Mouse (Mus musculus) hematopoietic stem cell, adult 5-6 weeks (primary cell): ENCODE measurements around the gene Zc3h10. TPM values are rescaled to one million over a fixed set of nuclear protein-coding genes. Genes with fewer than 3 reads are reported as not detected.

ENCODE experiments used
- ATAC-seq, 2 experiments: fragments of 125-278 bp in 1 of 2; replicated peaks in 1 of 2; 2 replicates each; pipeline ENCODE4 v1.8.0; 2016 to 2017; ENCODE audit warnings: inconsistent platforms in 2 of 2, mild to moderate bottlenecking in 2 of 2, moderate number of reproducible peaks in 2 of 2, low read depth in 1 of 2, moderate TSS enrichment in 1 of 2; ENCODE audit not compliant: low FRiP score in 2 of 2, poor library complexity in 2 of 2, severe bottlenecking in 2 of 2, insufficient read depth in 1 of 2, low TSS enrichment in 1 of 2
- total RNA-seq: library from RNA; stranded (forward); fragments of 172-1452, 232-1000 nt; gene quantifications from 2 replicates; pipeline ENCODE4 v1.2.3, GENCODE M21; 2017

The Zc3h10 gene
- total RNA-seq, 1 experiment from 2014 or later, result 13.9 TPM

DNA sequence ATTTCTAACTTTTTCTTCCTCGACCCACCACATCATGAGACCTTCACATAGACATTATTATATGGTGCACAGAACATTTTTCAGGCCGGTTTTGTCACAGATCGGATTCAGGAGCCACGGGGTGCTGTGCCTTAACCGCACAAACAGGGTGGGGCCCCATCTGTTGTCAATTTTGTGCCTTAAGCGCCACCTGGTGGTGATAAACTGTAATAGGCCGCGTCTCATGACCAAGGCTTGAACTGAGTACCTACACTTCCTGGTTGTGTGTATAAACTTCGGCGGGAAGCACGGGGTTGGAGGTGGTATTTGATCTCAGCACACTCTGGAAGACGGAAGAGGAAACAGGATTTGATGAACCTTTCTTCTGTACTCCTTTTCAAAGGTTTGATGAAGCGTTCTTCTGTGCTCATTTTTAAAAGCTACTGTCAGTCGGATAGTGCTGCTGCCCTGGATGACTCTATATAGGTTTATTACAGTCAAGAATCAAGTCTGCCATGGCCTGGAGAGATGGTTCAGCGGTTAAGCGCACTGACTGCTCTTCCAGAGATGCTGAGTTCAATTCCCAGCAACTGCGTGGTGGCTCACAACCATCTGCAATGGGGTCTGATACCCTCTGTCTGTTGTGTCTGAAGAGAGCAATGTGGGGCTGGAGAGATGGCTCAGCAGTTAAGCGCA is 11.2 kb downstream of the Zc3h10 start:
- peak; percentile 96 to 98 for ATAC-seq

DNA sequence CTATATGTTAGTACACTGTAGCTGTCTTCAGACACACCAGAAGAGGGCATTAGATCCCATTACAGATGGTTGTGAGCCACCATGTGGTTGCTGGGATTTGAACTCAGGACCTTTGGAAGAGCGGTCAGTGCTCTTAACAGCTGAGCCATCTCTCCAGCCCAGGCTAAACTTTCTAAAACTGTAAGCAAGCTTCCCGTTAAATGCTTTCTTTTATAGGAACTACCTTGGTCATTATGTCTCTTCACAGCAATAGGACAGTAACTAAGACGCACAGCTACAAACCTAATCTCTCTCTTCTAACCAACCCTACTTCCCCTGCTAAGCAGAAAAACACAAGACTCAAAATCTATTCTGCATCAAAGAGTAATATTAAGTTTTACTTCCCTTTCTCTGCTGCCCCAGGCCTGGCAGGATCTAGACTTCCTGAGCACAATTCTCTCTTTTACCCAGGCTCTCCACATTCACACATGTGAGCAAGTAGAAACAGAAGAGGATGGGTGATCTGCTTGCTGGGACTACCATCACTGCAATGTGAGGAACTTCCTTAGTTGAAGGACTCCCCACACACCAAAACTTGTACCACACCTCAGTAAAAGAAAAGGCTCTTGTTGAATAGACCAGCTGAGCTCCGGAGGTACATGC is 11.8 kb downstream of the Zc3h10 start:
- peak; percentile 23 to 63 for ATAC-seq

DNA sequence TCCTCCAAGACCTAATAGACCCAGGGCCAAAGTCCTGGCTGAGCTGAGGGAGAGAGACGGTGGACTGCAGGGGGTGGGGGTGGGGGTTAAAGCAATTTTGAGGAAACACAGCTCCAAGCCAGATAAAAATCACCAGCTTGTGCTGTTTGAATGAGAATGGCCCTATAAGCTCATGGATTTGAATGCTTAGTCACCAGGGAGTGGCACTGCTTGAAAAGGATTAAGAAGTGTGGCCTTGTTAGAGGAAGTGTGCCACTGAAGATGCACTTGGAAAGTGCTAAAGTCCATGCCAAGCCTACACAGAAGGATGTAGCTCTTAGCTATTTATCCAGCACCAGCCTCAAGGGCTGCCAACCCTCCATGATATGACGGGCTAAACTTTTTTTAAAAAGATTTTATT is 12.4 kb downstream of the Zc3h10 start:
- no peak for ATAC-seq

DNA sequence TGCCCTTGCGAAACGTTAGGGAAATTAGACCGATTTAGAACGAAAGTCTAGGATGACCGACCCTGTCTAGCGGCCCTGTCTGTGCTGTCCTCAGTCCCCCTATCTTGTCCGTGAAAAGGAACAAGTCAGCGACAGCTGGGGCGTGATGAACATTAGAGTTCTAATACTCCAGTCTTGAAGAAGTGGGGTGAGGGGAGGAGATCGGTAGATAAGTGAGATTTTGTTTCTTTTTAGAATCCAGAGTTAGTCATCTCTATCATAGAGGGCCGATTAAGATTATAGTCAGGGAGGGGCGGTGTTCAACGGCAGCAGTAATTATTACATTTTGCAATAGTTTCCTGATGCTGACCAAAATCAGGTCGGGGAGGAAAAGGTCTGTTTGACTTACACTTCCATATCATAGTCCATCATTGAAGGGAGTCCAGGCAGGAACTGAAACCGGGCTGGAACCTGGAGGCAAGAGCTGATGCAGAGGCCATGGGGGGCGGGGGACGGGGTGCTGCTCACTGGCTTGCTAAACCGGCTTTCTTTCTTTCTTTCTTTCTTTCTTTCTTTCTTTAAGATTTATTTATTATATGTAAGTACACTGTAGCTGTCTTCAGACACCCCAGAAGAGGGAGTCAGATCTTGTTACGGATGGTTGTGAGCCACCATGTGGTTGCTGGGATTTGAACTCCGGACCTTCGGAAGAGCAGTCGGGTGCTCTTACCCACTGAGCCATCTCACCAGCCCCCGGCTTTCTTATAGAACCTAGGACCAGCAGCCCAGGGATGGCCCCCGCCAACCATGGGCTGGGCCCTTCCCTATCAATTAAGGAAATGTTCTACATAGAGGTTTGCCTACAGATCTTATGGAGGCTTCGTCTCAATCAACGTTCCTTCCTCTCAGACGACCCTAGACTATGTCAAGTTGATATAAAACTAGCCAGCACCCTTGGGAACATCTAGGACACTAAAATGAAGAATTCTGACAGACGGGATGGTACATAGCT is 20.9 kb downstream of the Zc3h10 start:
- no peak for ATAC-seq

DNA sequence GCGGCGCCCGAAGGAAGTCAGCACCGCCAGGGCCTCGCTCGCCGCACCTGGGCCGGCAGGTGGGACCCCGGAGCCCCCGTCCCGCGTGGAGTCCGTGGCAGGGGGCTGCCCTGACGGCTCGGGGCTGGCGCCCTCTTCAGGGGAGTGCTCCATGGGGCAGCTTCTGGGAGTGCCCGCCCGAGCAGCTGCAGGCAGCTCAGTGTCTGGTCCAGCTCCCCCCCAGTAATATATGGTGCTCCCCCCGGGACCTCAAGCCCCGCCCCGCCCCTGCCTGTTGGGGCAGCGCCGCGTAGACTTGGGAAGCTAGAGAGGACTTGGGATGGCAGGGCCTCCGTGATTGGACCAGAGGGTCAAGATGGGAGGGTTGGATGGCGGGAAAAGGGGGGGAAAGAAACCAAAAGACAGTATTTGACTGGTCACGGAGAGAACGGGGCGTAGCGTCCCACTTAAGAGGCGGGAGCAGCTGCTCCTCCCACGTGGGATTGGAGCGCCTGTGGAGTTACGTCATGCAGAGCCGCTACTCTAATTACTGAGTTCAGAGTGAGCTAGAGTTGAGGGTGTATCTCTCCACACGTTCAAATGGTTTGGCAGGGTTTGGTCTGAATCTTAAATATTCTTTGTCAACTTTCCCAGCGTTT is 21.8 kb downstream of the Zc3h10 start, which contains the start of gene Esyt1:
Gene Esyt1, minus strand, starts transcription at position 201 of the 638 bp plus-strand sequence.
- ATAC-seq, result peak; percentile 87 to 90

DNA sequence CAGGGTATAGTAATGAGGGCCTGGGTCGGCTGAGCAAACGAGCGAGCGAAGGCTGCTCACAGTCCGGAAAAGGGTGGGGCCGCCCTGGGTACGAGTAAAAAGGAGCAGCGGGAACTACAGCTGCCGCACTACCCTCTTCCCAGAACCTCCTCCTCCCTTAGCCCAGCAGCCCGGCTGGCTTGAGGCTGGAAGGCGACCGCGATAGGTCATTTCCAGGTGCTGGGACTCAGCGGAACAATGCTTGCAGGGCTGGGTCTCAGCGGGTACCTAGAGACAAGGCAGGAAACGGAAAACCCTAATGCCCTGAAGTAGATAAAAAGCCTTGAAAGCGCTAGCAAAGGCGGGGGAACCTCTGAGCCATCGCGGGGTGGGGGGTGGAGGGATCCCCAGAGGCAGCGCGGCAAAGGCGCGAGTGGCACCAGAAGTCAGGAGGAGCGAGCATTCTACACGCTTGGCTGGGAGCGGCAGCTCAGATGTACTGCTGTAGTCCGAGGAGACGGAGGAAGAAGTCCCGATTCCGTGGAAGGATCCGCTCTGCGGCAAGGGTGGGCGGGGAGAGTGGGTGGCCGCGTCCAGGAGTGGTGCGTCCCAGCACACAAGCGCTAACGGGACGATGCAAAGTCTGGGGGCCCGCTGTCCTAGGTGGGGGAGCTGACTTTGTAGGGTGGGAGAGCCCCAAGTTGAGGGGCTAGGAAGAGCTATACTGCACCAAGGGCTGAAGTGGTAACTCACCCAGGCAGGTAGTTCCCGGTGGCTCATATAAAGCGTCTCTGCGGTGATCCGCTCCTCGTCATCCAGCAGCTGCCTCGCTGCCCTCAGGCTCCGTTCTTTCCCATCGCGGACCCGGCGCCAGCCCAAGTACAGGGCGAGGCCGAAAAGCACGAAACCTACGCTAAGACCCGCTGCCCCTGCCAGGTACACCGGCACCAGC is 22.6 kb downstream of the Zc3h10 start:
- peak; percentile 23 to 33; a peak in 3 of 4 replicates for ATAC-seq

DNA sequence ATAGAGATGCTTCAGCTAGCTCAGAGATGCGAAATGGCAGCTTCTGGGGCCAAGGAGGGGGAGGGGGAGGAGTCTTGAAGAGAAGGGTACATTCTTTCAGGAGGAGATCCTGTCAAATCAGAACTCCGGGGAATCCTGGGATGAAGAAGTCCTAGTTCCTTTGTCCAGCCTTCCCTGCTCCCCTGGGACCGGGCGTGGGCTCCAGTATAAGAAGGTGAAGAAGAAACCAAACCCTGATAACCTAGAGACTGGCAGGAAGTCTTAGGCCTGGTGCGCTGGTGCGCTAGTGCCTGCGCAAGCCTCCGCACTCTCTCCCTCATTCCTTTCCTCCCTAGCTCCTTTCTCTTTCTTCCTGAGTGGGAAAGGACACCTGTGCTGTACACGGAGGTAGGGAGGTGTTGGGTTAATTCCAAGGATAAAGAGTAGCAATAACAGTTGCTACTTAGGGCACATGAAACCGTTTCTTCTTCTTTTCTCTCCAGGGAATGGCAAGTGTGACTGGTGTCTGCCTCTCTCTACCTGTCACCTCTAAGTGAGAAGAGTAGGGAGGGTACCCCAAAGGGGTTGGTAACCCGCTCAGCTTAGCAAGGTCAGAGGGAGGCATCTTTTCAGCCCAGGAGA is 23.4 kb downstream of the Zc3h10 start:
- no peak for ATAC-seq

DNA sequence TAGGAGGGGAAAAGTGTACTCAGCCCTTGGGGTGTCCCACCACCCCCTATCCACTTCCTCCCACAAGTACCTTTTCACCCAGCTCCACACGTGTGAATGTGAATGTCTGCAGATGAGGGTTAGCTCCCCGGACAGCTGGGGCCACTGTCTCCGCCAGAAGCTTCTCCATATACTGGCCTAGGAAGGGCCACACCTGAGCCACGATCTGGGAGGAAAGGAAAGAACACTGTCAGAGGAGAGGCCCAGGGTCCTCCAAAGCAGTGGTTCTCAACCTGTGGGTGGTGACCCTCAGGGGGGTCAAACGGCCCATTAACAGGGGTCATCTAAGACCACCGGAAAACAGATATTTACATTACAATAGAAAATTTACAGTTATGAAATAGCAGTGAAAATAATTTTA is 25.2 kb downstream of the Zc3h10 start:
- no peak for ATAC-seq

DNA sequence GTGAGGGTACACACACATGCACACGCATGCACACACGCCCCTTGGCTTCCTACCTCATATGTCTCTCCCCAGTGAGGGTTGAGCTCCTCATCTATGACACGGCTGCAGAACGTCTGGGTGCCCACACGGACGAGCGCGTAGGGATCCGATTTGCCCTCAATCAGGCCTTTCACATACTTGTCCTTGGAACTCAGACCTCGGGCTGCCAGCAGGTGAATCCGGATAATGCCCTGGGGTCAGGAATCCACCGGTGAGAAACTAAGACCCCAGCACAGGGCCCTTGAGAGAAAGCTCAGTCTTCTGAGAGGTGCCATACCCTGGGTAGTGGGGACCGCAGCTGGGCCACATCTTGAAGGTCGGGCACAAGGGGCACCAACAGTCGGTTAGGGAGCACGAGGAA is 27.0 kb downstream of the Zc3h10 start:
- ATAC-seq, result no peak

DNA sequence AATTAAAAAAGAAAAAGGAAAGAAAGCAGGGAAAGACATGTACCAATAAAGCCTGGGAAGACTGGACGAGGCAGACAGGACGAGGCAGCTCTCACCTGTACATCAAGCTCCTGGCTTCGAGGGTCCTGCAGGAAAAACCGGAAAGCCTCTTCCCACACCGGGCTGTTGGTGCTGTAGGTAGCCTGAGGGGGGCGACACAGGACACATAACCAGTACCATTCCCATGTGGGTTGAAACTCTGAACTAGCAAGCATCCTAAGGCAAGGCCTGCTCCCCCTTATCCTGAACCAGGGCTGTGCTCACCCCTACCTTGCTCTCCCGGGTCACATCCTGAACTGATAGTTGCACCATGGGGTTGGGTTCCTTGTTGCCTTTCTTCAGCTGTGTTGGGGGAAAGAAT is 28.7 kb downstream of the Zc3h10 start:
- peak; percentile 17 to 38; a peak in 1 of 4 replicates for ATAC-seq

DNA sequence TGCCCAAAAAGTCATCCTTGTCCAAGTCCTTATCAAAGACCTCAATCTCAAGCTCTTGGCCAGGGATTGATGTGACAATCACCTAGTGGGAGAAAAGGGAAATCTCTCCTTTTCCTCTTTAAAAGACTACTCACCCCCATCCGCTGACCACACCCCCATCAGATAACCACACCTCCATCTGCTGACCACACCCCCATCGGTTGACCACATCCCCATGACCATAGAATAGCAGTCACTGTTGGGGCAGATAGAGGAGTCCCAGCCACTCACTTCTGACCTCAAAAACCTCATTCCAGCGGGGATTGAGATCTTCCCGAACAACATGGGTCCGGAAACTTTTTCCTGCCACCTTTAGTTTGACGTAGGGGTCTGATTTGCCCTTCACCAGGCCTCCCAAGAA is 30.9 kb downstream of the Zc3h10 start:
- ATAC-seq, result peak; percentile 61 to 65; a peak in 3 of 4 replicates

DNA sequence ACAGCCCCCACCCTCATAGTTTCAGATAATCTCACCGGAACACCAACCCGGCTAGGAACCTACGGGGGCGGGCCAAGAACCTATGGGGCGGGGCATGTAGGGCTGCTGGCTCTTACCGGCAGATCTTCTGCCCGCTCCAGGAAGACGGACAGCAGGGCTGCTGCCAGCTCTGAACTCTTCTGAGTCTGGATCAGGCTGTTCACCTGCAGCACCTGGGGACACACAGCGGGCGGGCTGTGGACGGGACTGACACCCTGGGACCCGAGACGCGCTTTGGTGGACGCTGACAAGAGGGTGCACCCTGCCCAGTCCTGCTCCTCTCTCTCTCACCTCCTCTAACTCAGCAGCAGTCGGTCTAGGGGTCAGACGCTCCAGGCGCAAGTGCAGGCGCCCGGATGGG is 31.5 kb downstream of the Zc3h10 start:
- no peak for ATAC-seq

DNA sequence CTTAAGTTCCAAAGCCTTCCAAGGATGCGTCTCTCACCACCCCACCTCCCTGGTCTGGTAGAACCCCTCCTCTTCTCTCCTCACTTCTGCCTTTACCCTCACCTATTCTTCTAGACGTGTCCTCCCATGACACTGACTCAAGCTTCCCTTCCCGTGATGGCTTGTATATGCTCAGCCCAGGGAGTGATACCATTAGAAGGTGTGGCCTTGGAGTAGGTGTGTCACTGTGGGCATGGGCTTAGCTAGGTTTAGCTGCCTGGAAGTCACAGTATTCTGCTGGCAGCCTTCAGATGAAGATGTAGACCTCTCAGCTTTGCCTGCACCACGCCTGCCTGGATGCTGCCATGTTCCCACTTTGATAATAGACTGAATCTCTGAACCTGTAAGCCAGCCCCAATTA is 32.5 kb downstream of the Zc3h10 start:
- no peak for ATAC-seq

DNA sequence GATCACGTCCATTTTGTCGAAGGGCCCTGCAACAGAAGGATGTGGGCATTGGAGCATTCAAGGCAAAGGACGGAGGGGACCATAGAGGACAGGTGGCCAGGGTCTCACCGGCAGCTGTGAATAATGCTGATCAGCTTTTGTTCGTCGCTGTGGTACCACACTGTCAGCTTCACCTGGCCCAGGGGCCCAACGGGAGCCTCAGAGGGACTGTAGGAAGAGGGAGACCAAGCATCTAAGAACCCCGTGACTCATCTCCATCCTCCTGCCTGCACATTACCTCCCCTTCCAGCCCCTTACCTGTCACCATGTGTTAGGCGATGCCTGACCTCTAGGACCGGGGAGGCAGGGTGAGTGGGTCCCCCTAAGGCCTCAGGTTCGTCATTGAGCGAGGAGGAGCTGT is 35.8 kb downstream of the Zc3h10 start:
- no peak for ATAC-seq

DNA sequence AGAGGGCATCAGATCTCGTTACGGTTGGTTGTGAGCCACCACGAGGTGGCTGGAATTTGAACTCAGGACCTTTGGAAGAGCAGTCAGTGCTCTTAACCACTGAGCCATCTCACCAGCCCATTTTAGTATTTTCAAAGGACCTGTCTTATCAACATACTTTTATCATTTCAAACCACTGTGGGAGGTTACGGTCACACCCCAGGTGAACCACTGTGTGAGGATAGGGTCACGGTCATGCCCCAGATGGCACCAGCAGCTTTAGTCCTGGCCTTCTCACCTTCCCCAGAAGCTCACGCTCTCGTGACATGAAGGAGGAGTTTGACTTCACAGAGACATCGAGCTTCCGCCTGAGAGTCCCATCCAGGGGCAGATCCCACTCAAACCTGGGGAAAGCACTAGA is 36.4 kb downstream of the Zc3h10 start:
- ATAC-seq, result no peak

DNA sequence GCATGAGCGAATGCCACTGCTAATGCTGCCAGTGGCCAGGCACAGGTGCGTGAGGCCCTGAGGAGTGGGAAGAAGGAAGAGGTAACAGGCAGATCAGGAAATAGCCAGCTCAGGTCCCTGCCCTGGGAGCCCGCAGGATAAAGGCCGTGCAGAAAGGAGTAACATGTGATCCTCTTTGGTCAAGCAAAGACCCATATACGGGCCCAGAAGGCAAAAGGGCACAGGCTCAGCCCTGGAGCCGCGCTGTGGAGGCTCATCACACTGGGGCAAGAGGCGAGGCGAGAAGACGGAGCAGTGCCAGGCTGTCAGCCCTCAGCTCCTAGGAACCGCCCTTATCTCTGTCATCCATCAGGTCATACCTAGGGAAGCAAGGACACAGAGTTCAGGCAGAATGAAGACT is 37.3 kb downstream of the Zc3h10 start:
- no peak for ATAC-seq
